Mouse (Mus musculus): Measurements from ENCODE around the gene Aig1. TPM values are rescaled to one million over a fixed set of nuclear protein-coding genes. Genes with fewer than 3 reads are reported as not detected.
"Not testable (repeated sequence)": the region's sequence is repeated elsewhere in the genome, so short reads cannot be mapped to it uniquely, and the experiment has no call there.

Gene Aig1
- 75.3 and 76.5 TPM in 2 replicates for polyA plus RNA-seq (2015; fragmentation: Nextera tagmentation; extraction: Ambion mirVana)

DNA sequence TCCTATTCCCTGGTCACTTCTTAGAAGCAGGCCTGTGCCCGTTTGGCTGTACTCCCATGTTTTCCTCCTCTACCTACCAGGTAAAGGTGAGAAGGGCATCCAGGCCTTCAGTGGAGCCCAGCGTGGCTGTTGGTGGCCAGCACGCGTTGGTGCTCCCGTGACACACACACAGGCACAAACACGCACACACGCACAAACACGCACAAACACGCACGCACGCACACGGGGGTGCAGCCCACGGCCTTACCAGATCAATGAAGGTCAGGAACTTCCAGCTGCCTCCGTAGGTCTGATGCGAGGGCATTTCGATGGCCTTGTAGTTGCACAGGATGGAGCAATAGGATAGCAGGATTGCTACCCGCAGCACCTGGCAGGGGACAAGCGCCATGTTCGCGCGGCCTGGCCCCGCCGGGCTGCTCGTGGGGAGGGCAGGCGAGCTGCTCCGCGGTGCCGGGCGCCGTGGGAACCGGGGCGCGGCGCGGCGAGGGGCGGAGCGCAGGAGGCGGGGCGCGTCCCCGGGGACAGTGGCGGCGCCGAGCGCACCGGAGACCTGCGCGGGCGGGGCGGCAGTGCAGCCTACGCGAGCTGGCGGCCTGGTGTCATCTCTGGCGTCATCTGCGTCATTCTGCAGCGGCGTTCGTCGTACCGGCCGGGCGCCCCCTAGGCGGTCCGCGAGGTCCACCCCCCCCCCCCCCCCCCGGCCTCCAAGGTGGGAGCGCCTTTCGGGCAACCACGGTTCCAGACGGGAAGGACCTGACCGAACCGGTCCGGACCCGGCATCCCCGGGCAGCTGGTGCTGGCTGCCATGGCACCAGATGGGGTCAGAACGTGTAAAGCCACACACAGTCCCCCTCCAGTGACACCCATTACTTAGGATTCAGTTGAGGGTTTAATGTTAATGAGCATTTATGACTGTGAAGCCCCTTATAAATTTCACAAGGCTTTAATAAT is at the start of gene Aig1:
Gene Aig1, minus strand, starts transcription at position 610 of the 951 bp plus-strand sequence.
- H3K9me3 ChIP-seq = no peaks in the 10 kb centered on the region; the same call in 1 of the 2 replicates
- H3K9ac ChIP-seq = peak within 1 kb of the TSS; percentile 90
- H3K27ac ChIP-seq = peak within 1 kb of the TSS; percentile 89
- H3K4me3 ChIP-seq = peak within 1 kb of the TSS; percentile 80
- no peaks in the 10 kb centered on the region for H3K27me3 ChIP-seq
- H3K36me3 ChIP-seq = no peaks in the 10 kb centered on the region
- ATAC-seq (ENCODE audit: low FRiP score) = peak; percentile 95
- peaks cover 15% of the 10 kb centered on the region for H3K4me1 ChIP-seq (replicated peaks)
- 3% methylated on average over 49 of the region's 77 CpGs for WGBS
- peak within 1 kb of the TSS; percentile 82 for H3K4me2 ChIP-seq

DNA sequence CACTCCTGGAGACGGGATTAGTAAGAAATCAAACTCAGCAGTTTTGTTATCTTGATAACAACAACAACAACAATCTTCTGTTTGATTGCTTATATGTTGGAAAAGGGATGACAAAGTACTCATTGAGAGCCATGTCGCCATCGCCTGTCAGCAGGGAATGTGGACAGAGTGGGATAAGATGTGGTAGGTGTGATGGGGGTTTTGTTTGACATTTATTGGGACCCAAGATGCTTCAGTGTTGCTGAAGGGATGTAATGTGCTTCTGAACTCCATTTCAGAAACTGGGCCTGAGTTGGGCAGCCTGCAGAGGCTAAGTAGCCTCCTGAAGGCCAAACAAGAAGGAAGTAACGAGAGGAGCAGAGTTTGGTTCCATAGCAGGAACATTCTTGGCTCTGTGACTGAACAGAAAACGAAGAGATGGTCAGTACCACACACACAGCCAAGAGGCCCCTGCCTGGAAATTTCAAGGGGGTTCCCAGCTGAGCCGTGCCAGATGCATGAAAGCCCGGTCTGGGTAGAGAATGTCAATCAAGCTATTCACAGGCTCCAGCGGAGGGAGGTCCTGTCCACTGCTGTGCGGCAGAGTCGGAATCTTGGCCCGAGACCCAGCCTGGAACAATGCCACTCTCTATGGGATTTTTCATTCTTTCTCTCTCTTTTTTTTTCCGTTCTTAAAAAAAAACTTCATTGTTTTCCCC is 48.0 kb upstream of the Aig1 start:
- 19% methylated on average over 12 of the region's 12 CpGs for WGBS

DNA sequence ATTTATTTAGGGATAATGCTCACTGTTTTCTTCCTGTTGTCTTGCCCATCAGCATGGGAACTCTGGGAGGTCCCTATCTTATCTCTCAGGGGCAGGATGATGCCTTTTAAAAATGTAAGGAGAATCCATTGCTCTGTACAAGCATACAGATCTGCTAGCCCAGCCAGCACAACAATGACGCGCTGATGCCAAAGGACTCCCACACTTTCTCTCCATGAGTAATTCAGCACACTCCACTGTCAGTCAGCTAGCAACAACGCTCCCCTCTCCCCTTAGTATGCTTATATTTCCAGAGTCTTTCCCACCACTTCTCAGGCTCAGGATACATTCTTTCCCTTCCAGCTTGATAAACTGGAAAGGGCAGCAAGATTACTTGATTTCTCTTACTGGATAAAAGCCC is 46.4 kb upstream of the Aig1 start:
- no peak overlapping the region for H3K9ac ChIP-seq
- no peaks in the 10 kb centered on the region for H3K36me3 ChIP-seq
- WGBS = 70% methylated on average over 3 of the region's 3 CpGs
- no peak for ATAC-seq (ENCODE audit: low FRiP score)
- peaks cover 6% of the 10 kb centered on the region for H3K4me1 ChIP-seq (replicated peaks)
- no peak overlapping the region for H3K4me2 ChIP-seq
- no peaks in the 10 kb centered on the region for H3K27me3 ChIP-seq
- no peak overlapping the region for H3K27ac ChIP-seq
- no peaks in the 10 kb centered on the region for H3K9me3 ChIP-seq
- H3K4me3 ChIP-seq = no peak overlapping the region

More for the DNA sequence above, 48.0 kb upstream of the Aig1 start:
- no peaks in the 10 kb centered on the region for H3K36me3 ChIP-seq
- no peaks in the 10 kb centered on the region for H3K27me3 ChIP-seq
- peaks cover 6% of the 10 kb centered on the region for H3K4me1 ChIP-seq (replicated peaks)
- no peak overlapping the region for H3K9ac ChIP-seq
- H3K9me3 ChIP-seq = no peaks in the 10 kb centered on the region
- no peak overlapping the region for H3K4me2 ChIP-seq
- peak overlapping the region; percentile 31 for H3K27ac ChIP-seq
- H3K4me3 ChIP-seq = no peak overlapping the region
- peak; percentile 93 for ATAC-seq (ENCODE audit: low FRiP score)

DNA sequence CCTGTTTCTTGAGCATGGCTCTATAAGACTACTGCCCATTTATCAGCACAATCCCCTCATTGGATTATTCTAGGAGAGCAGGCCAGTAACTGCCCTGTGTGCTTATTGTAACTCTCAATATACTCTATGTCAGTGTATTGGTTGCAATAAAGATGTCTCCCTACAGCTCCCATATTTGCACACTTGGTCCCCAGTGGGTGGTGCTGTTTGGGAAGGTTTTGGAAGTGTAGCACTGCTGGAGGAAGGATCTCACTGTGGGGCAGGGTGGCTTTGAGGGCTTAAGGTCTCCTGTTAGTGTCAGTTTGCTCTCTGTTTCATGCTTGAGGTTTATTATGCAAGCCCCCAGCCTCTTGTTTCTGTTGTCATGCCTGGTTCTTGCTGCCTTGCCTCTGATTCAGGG is 44.9 kb upstream of the Aig1 start:
- H3K9me3 ChIP-seq = no peaks in the 10 kb centered on the region
- no peak overlapping the region for H3K27ac ChIP-seq
- no peak overlapping the region for H3K4me2 ChIP-seq
- H3K4me1 ChIP-seq (replicated peaks) = peaks cover 6% of the 10 kb centered on the region
- no peak for ATAC-seq (ENCODE audit: low FRiP score)
- no peaks in the 10 kb centered on the region for H3K27me3 ChIP-seq
- H3K4me3 ChIP-seq = no peak overlapping the region
- H3K36me3 ChIP-seq = no peaks in the 10 kb centered on the region
- H3K9ac ChIP-seq = no peak overlapping the region

DNA sequence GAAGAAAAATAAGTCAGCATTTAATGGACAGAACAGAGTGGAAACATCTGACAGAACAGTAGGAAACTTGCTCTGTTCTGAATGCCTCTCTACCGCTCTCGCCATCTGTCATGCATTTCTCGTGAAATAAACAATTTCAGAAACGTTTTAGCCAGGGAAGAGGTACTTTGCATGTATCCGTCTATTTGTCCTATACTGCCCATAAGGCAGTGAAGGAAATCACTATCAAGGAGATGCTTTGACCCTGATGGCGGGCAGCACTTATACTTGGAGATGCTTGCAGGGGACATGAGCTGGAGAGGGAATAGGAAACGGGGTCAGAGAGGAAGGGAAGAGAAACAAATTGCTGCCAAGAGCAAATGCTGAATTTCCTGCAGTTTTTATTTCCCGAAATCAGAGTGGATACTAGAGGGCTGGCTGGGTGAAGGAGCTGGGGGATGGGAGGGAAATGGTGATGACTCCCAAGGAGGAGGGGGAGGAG is 37.5 kb upstream of the Aig1 start:
- WGBS = 78% methylated on average over 8 of the region's 8 CpGs
- H3K9me3 ChIP-seq = 0 out of 2 replicates have a peak, but pooled peaks cover 3% of the 10 kb centered on the region
- no peak overlapping the region for H3K9ac ChIP-seq
- H3K27ac ChIP-seq = no peak overlapping the region
- H3K36me3 ChIP-seq = no peaks in the 10 kb centered on the region
- H3K4me3 ChIP-seq = no peak overlapping the region
- no peaks in the 10 kb centered on the region for H3K27me3 ChIP-seq
- H3K4me2 ChIP-seq = no peak overlapping the region
- ATAC-seq (ENCODE audit: low FRiP score) = no peak
- H3K4me1 ChIP-seq (replicated peaks) = no peaks in the 10 kb centered on the region

DNA sequence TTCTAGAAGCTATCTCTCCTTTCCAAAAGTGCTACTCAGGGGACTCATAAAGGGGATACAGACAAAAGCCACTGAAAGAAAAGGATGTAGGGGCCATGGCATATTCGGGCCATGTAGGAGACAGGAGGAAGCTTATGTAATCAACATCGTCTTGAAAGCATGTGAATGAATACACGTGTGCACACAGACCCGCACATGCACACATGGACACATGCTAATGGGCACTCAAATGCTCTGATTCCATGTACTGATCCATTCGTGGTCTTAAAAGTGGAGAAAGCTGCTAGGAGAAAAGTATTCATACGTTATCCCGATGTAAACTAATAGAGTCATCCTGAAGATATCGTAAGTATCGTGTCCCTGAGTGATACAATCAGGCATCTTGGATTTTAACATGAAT is 36.8 kb upstream of the Aig1 start:
- ATAC-seq (ENCODE audit: low FRiP score) = no peak
- Histone ChIP-seq H3K9me3 (0 out of 2 replicates have a peak, but pooled peaks cover 3% of the 10 kb centered on the region), H3K4me2 (no peak overlapping the region), H3K4me1 (replicated peaks) (no peaks in the 10 kb centered on the region), H3K36me3 (no peaks in the 10 kb centered on the region), H3K4me3 (no peak overlapping the region), H3K9ac (no peak overlapping the region), H3K27ac (no peak overlapping the region), H3K27me3 (no peaks in the 10 kb centered on the region)
- WGBS = 93% methylated on average over 9 of the region's 9 CpGs

DNA sequence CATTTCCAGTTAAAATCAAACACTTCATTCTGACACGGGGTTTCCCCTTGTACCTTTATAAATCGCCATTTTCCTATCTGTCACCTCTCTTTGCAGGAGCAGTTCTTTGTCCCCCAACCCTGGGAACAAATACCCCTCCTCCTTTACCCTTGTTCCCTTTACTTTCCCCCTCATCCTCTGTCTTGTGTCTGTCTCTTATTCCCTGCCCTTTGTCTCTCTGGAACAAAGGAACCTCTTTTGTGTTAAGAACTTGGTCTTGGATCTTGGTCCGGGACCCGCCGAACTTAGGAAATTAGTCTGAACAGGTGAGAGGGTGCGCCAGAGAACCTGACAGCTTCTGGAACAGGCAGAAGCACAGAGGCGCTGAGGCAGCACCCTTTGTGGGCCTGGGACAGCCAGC is 24.0 kb upstream of the Aig1 start:
- ATAC-seq (ENCODE audit: low FRiP score); H3K36me3 ChIP-seq: not testable (repeated sequence)
- 91% methylated on average over 6 of the region's 7 CpGs for WGBS

DNA sequence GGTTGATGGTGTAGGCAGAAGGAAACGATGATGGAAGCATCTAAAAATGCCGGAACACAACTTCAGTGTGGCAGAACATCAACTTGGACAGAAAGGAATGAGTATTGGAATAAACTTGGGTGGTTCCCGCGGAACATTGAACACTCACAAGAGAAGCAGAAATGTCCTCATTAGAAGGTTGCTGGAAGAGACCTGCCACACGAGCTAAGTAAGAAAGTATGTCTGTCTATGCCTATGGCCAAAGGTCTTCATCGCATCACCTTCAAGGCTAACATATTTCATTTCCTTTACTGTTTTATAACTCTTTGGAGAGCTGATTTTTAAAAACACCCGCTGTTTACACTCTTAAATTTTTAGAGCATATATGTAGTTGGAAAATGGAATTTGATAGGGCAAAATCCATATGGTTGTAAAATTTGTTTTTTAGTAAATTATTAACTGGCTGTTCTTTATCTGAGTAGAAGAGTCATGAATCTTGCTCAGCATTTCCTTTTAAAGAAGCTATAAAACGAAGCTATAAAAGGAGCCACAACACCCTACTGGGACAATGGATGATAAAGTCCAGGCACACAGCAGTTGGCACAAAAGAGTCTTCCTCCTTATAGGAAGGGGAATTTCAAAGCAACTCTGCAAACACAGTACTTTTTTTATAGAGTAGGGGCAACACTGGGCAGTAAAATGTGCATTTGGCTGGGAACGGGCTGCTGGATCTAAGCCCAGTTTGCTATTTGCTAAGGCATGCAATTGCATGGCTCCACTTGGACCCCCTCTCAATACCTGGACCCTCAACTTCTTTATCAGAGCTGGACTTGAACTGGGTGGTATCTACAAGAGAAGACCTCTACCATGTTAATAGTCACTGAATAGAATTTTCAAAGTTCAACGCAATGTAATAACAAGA is 14.4 kb upstream of the Aig1 start:
- Histone ChIP-seq H3K36me3 (no peaks in the 10 kb centered on the region), H3K27me3 (no peaks in the 10 kb centered on the region), H3K9ac (no peak overlapping the region), H3K4me3 (no peak overlapping the region), H3K4me1 (replicated peaks) (no peaks in the 10 kb centered on the region), H3K4me2 (no peak overlapping the region), H3K27ac (no peak overlapping the region), H3K9me3 (no peaks in the 10 kb centered on the region)
- 87% methylated on average over 10 of the region's 10 CpGs for WGBS
- ATAC-seq (ENCODE audit: low FRiP score) = no peak

More for the DNA sequence above, 24.0 kb upstream of the Aig1 start:
- not testable (repeated sequence) for H3K27ac ChIP-seq; H3K9ac ChIP-seq; H3K4me2 ChIP-seq; H3K4me3 ChIP-seq; H3K27me3 ChIP-seq; H3K4me1 ChIP-seq (replicated peaks); H3K9me3 ChIP-seq

DNA sequence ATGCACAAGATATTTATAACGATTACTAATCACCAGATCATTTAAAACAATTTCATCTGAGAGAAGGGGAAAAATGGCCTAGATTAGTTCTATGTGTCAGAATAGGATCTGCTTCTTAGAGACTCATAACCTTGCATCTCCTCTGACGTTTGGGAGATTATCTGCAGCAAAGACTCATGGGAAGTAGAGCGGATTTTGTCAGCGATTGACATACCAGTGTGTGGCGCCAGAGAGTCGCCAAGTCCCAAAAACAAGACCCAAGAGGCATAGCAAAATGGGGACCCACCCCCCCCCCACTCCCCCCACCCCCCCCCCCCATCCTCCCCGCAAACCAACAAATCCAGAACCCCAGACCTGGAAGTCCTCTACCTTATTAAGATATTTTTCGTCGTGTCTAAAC is 13.7 kb upstream of the Aig1 start:
- Histone ChIP-seq H3K4me1 (replicated peaks) (no peaks in the 10 kb centered on the region), H3K27me3 (no peaks in the 10 kb centered on the region), H3K9me3 (no peaks in the 10 kb centered on the region), H3K27ac (no peak overlapping the region), H3K4me3 (no peak overlapping the region), H3K36me3 (no peaks in the 10 kb centered on the region), H3K4me2 (no peak overlapping the region), H3K9ac (no peak overlapping the region)
- no peak for ATAC-seq (ENCODE audit: low FRiP score)
- 59% methylated on average over 9 of the region's 9 CpGs for WGBS

DNA sequence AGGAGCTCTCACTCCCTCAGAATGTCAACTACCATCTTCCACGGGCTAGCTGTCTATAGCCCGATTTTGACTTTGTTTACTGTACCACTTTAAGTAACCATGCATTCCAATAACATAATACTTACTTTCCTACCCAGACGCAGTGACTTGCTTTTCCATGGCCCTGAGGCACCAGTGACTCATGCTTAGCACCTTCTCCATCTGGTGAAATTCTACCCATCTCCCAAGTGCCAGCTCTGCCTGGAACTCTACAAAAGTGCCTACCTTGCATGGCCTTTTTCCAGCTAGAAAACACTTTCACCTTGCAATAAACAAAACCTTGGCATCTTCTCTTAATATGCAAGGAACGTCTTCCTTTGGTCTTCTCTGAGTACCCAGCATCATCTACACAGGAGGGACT is 9.9 kb upstream of the Aig1 start:
- no peak for ATAC-seq (ENCODE audit: low FRiP score)
- WGBS = 93% methylated on average over 4 of the region's 4 CpGs
- Histone ChIP-seq H3K4me1 (replicated peaks) (no peaks in the 10 kb centered on the region), H3K36me3 (no peaks in the 10 kb centered on the region), H3K4me2 (no peak overlapping the region), H3K27me3 (no peaks in the 10 kb centered on the region), H3K4me3 (no peak overlapping the region), H3K9me3 (no peaks in the 10 kb centered on the region), H3K27ac (no peak overlapping the region), H3K9ac (no peak overlapping the region)

DNA sequence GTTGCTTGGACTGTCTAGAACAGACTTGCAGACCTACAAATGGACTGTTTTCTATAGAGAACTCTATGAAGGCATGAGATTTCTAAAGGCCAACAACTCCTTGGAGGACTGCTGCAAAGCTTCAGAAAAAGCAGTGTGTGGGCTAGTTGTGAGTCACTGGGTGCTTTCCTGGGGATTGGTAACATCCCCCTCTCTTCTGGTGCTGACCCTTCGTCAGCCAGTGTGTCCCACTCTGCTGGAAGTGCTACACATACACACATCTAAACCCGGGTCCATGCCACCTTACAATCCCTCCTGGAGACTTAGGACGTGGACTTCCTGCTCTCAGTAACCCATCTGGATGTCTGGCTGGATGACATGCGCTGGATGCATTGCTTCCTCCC is 6.2 kb upstream of the Aig1 start:
- no peaks in the 10 kb centered on the region; the same call in 1 of the 2 replicates for H3K9me3 ChIP-seq
- H3K27me3 ChIP-seq = no peaks in the 10 kb centered on the region
- H3K4me3 ChIP-seq = no peak overlapping the region
- no peak overlapping the region for H3K4me2 ChIP-seq
- WGBS = 79% methylated on average over 4 of the region's 4 CpGs
- no peak overlapping the region for H3K9ac ChIP-seq
- H3K27ac ChIP-seq = no peak overlapping the region
- no peaks in the 10 kb centered on the region for H3K4me1 ChIP-seq (replicated peaks)
- ATAC-seq (ENCODE audit: low FRiP score) = no peak
- H3K36me3 ChIP-seq = no peaks in the 10 kb centered on the region

Data from hindbrain, embryonic 13.5 days (tissue).